Mouse (Mus musculus) liver, postnatal 0 days (tissue): ENCODE results near the gene Senp1.

Experiments
- CTCF ChIP-seq: sonication (generic); IDR thresholded peaks from 2 replicates; pipeline ENCODE4 v1.5.1; 2016; ENCODE audit warnings: antibody characterized with exemption, low read depth
- EP300 ChIP-seq: IDR thresholded peaks from 2 replicates; pipeline ENCODE4 v1.6.1; 2016; ENCODE audit warnings: antibody characterized with exemption, low read depth, mild to moderate bottlenecking

GRCm38 (mm10) chr15:98131001-98131400 is 37.5 kb upstream of the Senp1 start:
- no peak for TF ChIP-seq CTCF
- no peak for TF ChIP-seq EP300
